In genomic region chr11:44806589-44806988, GRCm38 (mm10) we compare ENCODE assay signal across 8 mouse cellular contexts.
DNase-seq lines count a peak whose midpoint lies in the region; ATAC-seq and TF ChIP-seq lines count a peak whose summit lies in the region.
"Had no signal": no experiment of that assay in that cellular context is flagged by ENCODE, and none has a peak within 500 bp of the region (broad histone marks: within the 10 kb centered on the region; RNA-seq: fewer than 3 reads in every experiment).

No protein-coding gene starts in this region.

- H3K9me3 ChIP-seq in hindbrain, postnatal 0 days (ENCODE audit: low read length) = no peaks in the 10 kb centered on the region
- H3K9me3 ChIP-seq in midbrain, postnatal 0 days (ENCODE audit: low read length) = no peaks in the 10 kb centered on the region
- H3K9me3 ChIP-seq: liver, embryonic 13.5 days had no signal

- H3K4me2 ChIP-seq in hindbrain, postnatal 0 days (ENCODE audit: low read depth, low read length) = peak overlapping the region; percentile 44
- peak overlapping the region; percentile 43 for H3K4me2 ChIP-seq in midbrain, postnatal 0 days (ENCODE audit: low read depth, low read length, poor library complexity, severe bottlenecking)
- H3K4me2 ChIP-seq: liver, embryonic 13.5 days had no signal

- no peak overlapping the region for H3K9ac ChIP-seq in hindbrain, postnatal 0 days (replicated peaks; ENCODE audit: low read length)
- no peak overlapping the region for H3K9ac ChIP-seq in midbrain, postnatal 0 days (replicated peaks; ENCODE audit: low read length, poor library complexity, severe bottlenecking)
- H3K9ac ChIP-seq: liver, embryonic 13.5 days had no signal

- 10% methylated on average over 11 of the region's 11 CpGs for WGBS in hindbrain, postnatal 0 days
- 12% methylated on average over 11 of the region's 11 CpGs for WGBS in midbrain, postnatal 0 days
- 85% methylated on average over 11 of the region's 11 CpGs for WGBS in thymus, adult 2 months

- ATAC-seq in hindbrain, postnatal 0 days = peak; percentile 83
- peak; percentile 81 for ATAC-seq in midbrain, postnatal 0 days (ENCODE audit: low FRiP score)

- no peaks in the 10 kb centered on the region for H3K36me3 ChIP-seq in hindbrain, postnatal 0 days (ENCODE audit: insufficient read depth, low read length)
- H3K36me3 ChIP-seq in midbrain, postnatal 0 days (ENCODE audit: insufficient read depth, low read length) = no peaks in the 10 kb centered on the region
- H3K36me3 ChIP-seq in thymus, adult 2 months (ENCODE audit: control insufficient read depth, insufficient read depth, low read length) = no peaks in the 10 kb centered on the region
- H3K36me3 ChIP-seq: liver, embryonic 13.5 days had no signal

- H3K4me1 ChIP-seq in hindbrain, postnatal 0 days (ENCODE audit: insufficient read depth, low read length) = 0 out of 2 replicates have a peak, but pooled peaks cover 10% of the 10 kb centered on the region
- no peaks in the 10 kb centered on the region for H3K4me1 ChIP-seq in midbrain, postnatal 0 days (ENCODE audit: insufficient read depth, low read length)
- no peaks in the 10 kb centered on the region for H3K4me1 ChIP-seq in thymus, adult 2 months (replicated peaks; ENCODE audit: control insufficient read depth, insufficient read depth, low read length)
- H3K4me1 ChIP-seq: liver, embryonic 13.5 days had no signal

- TF ChIP-seq POLR2A in brain, embryonic 14.5 days (IDR thresholded peaks at IDR 0.05; ENCODE audit: borderline replicate concordance, extremely low read depth, insufficient read depth, insufficient read length, poor library complexity, severe bottlenecking) = no peak
- TF ChIP-seq POLR2A in thymus, adult 2 months (IDR thresholded peaks at IDR 0.05; ENCODE audit: control insufficient read depth, extremely low read depth, insufficient read depth, low read length, poor library complexity) = no peak

- 0 out of 2 replicates have a peak overlapping the region, but pooled peaks have one; percentile 4 for H3K4me3 ChIP-seq in hindbrain, postnatal 0 days (ENCODE audit: low read length)
- H3K4me3 ChIP-seq in midbrain, postnatal 0 days (ENCODE audit: low read depth, low read length) = peak overlapping the region; percentile 5; the same call in 1 of the 2 replicates
- no peak overlapping the region for H3K4me3 ChIP-seq in thymus, adult 2 months (ENCODE audit: control insufficient read depth, insufficient read depth, low read length)
- H3K4me3 ChIP-seq: liver, embryonic 13.5 days had no signal

- peak overlapping the region; percentile 7; the same call in 1 of the 2 replicates for H3K27ac ChIP-seq in hindbrain, postnatal 0 days
- peak overlapping the region; percentile 18; the same call in 1 of the 2 replicates for H3K27ac ChIP-seq in midbrain, postnatal 0 days (ENCODE audit: low read depth, low read length)
- no peak overlapping the region for H3K27ac ChIP-seq in thymus, adult 2 months (ENCODE audit: control insufficient read depth, insufficient read depth, low read length)
- H3K27ac ChIP-seq: liver, embryonic 13.5 days had no signal

- H3K27me3 ChIP-seq in hindbrain, postnatal 0 days (ENCODE audit: insufficient read depth, low read length) = no peaks in the 10 kb centered on the region
- no peaks in the 10 kb centered on the region for H3K27me3 ChIP-seq in midbrain, postnatal 0 days (ENCODE audit: insufficient read depth, low read length)
- no peaks in the 10 kb centered on the region for H3K27me3 ChIP-seq in thymus, adult 2 months (ENCODE audit: control insufficient read depth, insufficient read depth, low read length)
- H3K27me3 ChIP-seq: liver, embryonic 13.5 days had no signal

- TF ChIP-seq CTCF in brain, embryonic 14.5 days (IDR thresholded peaks at IDR 0.05; ENCODE audit: borderline replicate concordance, extremely low read depth, insufficient read depth, insufficient read length) = no peak
- peak; percentile 45 for TF ChIP-seq CTCF in hindbrain, postnatal 0 days (IDR thresholded peaks at IDR 0.05; ENCODE audit: low read depth)
- TF ChIP-seq CTCF in midbrain, postnatal 0 days (IDR thresholded peaks at IDR 0.05) = peak; percentile 40
- no peak for TF ChIP-seq CTCF in thymus, adult 2 months (IDR thresholded peaks at IDR 0.05; ENCODE audit: borderline replicate concordance, control insufficient read depth, extremely low read depth, insufficient read depth, low read length, poor library complexity)

- DNase-seq in brain, embryonic 14.5 days (ENCODE audit: low read depth) = peak; percentile 80
- DNase-seq in cerebellum, postnatal 14 days = peak; percentile 86 to 90
- DNase-seq in hindbrain, postnatal 0 days (ENCODE audit: low spot score) = peak; percentile 75
- DNase-seq in midbrain, postnatal 0 days (ENCODE audit: low spot score) = peak; percentile 82
- DNase-seq in thymus, adult 2 months = no peak
- DNase-seq in adrenal gland, postnatal 14 days = no peak
- no peak for DNase-seq in heart, adult 8-10 months (ENCODE audit: low spot score)
- DNase-seq: liver, embryonic 13.5 days had no signal

Comparison
In these comparisons a context has a peak if more than half of its experiments do, and no peak if none do; other contexts are left out.
1. DNase-seq: peak in brain, embryonic 14.5 days (single experiment), cerebellum, postnatal 14 days (2 of 2), hindbrain, postnatal 0 days (single experiment) and midbrain, postnatal 0 days (single experiment); none in thymus, adult 2 months (single experiment), adrenal gland, postnatal 14 days (single experiment) and heart, adult 8-10 months (single experiment).
2. CTCF ChIP-seq: peak in hindbrain, postnatal 0 days (single experiment) and midbrain, postnatal 0 days (single experiment); none in brain, embryonic 14.5 days (single experiment) and thymus, adult 2 months (single experiment).